Mouse (Mus musculus): ENCODE measurements around the gene Myh7. TPM values are rescaled to one million over a fixed set of nuclear protein-coding genes. Genes with fewer than 3 reads are reported as not detected.
"Not testable (repeated sequence)": the region's sequence is repeated elsewhere in the genome, so short reads cannot be mapped to it uniquely, and the experiment has no call there.

Myh7 gene
- polyA plus RNA-seq, 1 experiment from 2014 or later = 4.4 TPM

DNA sequence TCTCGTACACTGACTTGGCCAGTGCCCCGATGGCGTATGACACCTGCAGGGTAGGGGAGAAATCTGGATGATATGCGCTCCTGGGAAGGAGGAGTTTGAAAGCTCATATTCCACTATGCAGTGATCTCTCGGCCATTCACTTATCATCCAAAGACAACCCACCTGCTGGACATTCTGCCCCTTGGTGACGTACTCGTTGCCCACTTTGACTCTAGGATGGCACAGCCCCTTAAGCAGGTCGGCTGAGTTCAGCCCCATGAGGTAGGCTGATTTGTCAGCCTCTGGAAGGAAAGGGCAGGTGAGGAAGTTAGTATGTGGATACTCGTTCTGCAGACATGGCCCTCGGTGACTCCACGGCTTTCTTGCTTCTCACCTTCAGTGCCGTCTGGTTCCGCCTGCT is 5.5 kb downstream of the Myh7 start:
- Histone ChIP-seq H3K36me3 (no peaks in the 10 kb centered on the region), H3K9me3 (replicated peaks) (no peaks in the 10 kb centered on the region), H3K9ac (no peak overlapping the region), H3K4me3 (replicated peaks) (no peak overlapping the region), H3K4me1 (no peaks in the 10 kb centered on the region), H3K27ac (no peak overlapping the region), H3K27me3 (no peaks in the 10 kb centered on the region), H3K4me2 (no peak overlapping the region)
- no peak for ATAC-seq (replicated peaks; ENCODE audit: low FRiP score)
- 85% methylated on average over 13 of the region's 13 CpGs for WGBS

DNA sequence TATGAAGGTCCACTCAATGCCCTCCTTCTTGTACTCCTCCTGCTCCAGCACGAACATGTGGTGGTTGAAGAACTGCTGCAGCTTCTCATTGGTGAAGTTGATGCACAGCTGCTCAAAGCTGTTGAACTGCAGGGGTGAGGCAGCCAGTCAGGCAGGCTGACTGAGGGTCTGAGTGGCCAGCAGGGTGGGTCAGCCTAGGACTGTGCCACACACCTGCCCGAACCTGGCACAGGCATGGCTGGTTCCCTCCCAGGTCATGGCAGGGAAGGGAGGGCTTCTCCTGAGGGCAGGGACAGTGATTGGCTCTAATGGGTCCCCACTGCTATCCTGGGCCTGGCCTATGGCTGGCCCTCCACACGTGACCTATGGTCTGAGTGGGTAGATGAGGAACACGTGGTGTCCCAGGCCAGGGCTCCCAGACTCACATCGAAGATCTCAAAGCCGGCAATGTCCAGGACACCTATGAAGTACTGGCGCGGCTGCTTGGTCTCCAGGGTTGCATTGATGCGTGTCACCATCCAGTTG is 6.0 kb downstream of the Myh7 start:
- H3K36me3 ChIP-seq; H3K9ac ChIP-seq; H3K27ac ChIP-seq; H3K27me3 ChIP-seq; H3K9me3 ChIP-seq (replicated peaks); ATAC-seq (replicated peaks; ENCODE audit: low FRiP score); H3K4me3 ChIP-seq (replicated peaks); H3K4me2 ChIP-seq; H3K4me1 ChIP-seq: not testable (repeated sequence)
- 89% methylated on average over 8 of the region's 9 CpGs for WGBS

DNA sequence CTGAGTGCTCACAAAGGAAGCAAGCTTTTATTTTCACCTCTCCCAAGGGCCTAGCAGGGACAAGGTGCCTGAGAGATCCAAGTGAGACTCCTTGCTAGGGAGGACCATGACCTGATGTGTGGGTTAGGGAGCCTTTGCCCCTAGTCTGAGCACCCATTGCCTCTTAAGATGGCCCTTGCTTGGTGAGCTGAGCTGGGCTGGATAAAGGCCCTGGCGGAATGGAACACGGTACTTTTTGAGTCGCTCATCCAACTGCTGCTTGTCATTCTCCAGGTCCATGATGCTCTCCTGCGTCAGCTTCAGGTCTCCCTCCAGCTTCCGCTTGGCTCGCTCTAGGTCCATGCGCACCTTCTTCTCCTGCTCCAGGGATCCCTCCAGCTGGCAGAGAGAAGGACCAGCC is 12.5 kb downstream of the Myh7 start:
- ATAC-seq (replicated peaks; ENCODE audit: low FRiP score) = no peak
- Histone ChIP-seq H3K27ac (no peak overlapping the region), H3K36me3 (no peaks in the 10 kb centered on the region), H3K27me3 (no peaks in the 10 kb centered on the region), H3K4me2 (no peak overlapping the region), H3K4me3 (replicated peaks) (no peak overlapping the region), H3K9ac (no peak overlapping the region), H3K4me1 (no peaks in the 10 kb centered on the region), H3K9me3 (replicated peaks) (no peaks in the 10 kb centered on the region)
- WGBS = 95% methylated on average over 7 of the region's 7 CpGs

DNA sequence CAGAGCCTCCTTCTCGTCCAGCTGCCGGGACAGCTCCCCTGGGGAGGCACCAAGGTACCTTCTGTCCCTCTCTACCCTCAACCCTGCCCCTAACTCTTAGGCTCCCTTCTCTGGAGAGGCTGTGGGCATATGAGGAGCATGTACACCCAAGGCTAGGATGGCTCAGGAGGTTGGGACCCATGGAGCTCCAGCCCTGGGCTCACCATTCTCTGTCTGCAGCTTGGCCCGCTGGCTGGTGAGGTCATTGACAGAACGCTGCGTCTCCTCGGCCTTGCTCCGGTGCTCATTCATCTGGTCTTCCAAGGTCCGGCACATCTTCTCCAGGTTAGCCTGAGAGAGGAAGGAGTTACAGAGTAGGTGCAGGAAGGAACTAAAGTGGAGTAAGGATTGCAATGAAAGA is 15.8 kb downstream of the Myh7 start:
- Histone ChIP-seq H3K9me3 (replicated peaks) (no peaks in the 10 kb centered on the region), H3K27me3 (no peaks in the 10 kb centered on the region), H3K4me3 (replicated peaks) (no peak overlapping the region), H3K9ac (no peak overlapping the region), H3K36me3 (no peaks in the 10 kb centered on the region), H3K27ac (no peak overlapping the region), H3K4me2 (no peak overlapping the region), H3K4me1 (peaks cover 4% of the 10 kb centered on the region; the same call in 1 of the 2 replicates)
- ATAC-seq (replicated peaks; ENCODE audit: low FRiP score) = no peak
- WGBS = 70% methylated on average over 8 of the region's 8 CpGs

DNA sequence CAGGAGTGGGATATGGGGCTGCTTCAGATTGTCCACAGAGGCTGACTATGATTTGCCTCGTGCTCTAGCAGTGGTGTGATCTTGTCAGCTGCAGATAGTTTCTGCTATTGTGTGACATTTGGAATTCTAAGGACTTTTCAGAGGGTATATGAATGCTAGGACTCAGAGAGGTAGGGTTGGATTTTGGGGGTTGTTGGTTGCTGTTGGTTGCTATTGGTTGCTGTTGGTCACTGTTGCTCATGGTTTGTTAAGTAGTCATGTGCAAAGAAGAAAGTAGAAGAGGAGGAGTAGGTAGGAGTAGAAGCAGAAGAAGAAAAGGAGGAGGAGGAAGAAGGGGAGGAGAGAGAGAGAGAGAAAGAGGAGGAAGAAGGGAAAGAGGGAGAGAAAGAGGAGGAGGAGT is 17.8 kb downstream of the Myh7 start, which contains the start of gene Gm17428:
Gm17428 (plus strand) TSS at position 301 of the 400 bp plus-strand sequence.
- peaks cover 4% of the 10 kb centered on the region; the same call in 1 of the 2 replicates for H3K4me1 ChIP-seq
- no peak within 1 kb of the TSS for H3K9ac ChIP-seq
- ATAC-seq (replicated peaks; ENCODE audit: low FRiP score) = no peak
- H3K9me3 ChIP-seq (replicated peaks) = no peaks in the 10 kb centered on the region
- H3K4me3 ChIP-seq (replicated peaks) = no peak within 1 kb of the TSS
- H3K27ac ChIP-seq = no peak within 1 kb of the TSS
- 67% methylated on average over 1 of the region's 1 CpGs for WGBS
- no peaks in the 10 kb centered on the region for H3K36me3 ChIP-seq
- no peaks in the 10 kb centered on the region for H3K27me3 ChIP-seq
- H3K4me2 ChIP-seq = no peak within 1 kb of the TSS

DNA sequence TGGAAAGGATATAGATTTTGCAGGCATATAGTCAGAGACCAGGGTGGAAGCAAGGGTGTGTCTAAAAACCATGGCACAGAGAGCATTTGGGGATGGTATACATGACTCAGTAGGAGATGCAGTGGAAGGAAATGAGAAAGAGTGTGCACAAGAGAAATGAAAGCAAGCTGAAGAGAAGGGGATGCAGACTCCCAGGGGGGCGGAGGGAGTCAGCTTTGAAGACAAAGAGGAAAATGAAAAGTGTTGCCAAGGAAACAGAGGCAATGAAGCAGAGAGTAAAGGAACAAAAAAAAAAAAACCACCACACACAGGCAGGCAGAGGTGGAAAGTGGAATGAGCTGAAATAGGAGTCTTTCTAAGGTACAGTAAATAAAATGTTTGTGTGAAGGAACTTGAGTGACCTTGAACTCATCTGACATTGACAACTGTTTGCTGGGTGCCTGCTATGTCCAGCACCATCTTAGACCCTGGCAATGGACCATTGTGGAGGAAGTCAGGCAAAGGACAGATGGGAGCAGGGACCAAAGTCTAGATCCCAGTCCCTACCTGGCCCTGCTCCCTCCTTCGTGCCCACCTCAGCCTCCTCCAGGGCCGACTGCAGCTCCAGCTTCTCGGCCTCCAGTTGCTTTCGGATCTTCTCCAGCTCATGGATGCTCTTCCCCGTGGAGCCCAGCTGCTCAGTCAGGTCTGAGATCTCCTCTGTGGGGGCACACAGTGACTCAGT is 20.2 kb downstream of the Myh7 start:
- no peak overlapping the region for H3K4me3 ChIP-seq (replicated peaks)
- H3K4me1 ChIP-seq = peaks cover 4% of the 10 kb centered on the region; the same call in 1 of the 2 replicates
- no peak overlapping the region for H3K27ac ChIP-seq
- no peaks in the 10 kb centered on the region for H3K36me3 ChIP-seq
- ATAC-seq (replicated peaks; ENCODE audit: low FRiP score) = no peak
- H3K9me3 ChIP-seq (replicated peaks) = no peaks in the 10 kb centered on the region
- no peak overlapping the region for H3K9ac ChIP-seq
- no peak overlapping the region for H3K4me2 ChIP-seq
- 80% methylated on average over 6 of the region's 6 CpGs for WGBS
- no peaks in the 10 kb centered on the region for H3K27me3 ChIP-seq

DNA sequence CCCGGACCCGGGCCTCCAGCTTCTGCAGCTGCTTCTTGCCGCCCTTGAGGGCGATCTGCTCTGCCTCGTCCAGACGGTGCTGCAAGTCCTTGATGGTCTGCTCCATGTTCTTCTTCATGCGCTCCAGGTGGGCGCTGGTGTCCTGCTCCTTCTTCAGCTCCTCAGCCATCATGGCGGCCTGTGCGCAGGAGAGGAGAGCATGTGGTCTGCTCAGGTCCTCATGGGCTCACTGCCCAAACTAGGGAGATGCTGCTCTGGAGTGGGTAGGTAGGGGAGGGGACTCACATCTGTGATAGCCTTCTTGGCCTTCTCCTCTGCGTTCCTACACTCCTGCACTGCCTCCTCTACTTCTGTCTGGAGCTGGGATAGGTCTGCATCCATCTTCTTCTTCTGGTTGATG is 21.6 kb downstream of the Myh7 start:
- not testable (repeated sequence) for H3K4me3 ChIP-seq (replicated peaks); H3K4me2 ChIP-seq; H3K4me1 ChIP-seq; H3K9me3 ChIP-seq (replicated peaks); H3K27ac ChIP-seq; H3K27me3 ChIP-seq; H3K9ac ChIP-seq; H3K36me3 ChIP-seq; ATAC-seq (replicated peaks; ENCODE audit: low FRiP score)
- WGBS = 94% methylated on average over 10 of the region's 11 CpGs

DNA sequence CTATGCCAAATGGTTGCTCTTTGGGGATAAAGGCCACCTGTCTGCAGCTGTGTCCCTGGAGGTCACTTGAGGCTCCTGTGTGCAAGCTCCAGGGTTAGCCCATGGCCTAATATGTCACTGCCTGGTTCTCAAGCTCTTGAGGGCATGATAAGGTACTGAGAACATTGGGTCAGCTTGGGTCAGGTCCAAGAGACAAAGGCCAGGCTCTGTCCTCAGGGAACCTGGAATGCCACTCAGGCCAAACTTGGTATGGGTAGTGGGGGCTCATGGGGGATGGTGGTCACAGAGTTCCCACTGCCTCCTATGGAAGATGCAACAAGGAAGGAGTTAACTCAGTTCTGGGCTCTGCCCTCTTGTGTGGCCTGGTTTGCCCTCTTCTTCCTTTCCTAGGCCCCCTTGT is 26.1 kb downstream of the Myh7 start:
- Histone ChIP-seq H3K36me3 (no peaks in the 10 kb centered on the region), H3K27me3 (no peaks in the 10 kb centered on the region)
- ATAC-seq (replicated peaks; ENCODE audit: low FRiP score) = no peak

DNA sequence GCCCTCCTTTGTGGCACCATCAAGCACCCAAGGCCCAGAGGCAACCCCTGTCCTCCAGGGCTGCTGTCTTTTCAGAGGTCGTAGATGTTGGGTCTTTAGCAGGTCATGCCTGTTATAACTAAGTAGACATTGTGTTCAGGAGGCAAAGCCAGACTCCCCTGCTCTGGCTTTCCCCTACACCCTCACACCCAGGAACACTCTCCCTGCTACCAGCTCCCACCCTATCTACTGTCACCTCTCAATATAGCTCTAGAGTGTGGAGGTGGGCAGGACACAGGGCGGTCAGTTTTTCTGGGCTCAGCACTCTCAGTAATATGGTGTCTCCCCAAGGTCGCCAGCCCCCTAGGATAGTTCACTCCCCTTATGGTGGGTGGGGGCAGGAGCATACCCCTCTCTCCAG is 26.6 kb downstream of the Myh7 start:
- H3K4me3 ChIP-seq (replicated peaks) = no peak overlapping the region
- no peaks in the 10 kb centered on the region for H3K27me3 ChIP-seq
- WGBS = 88% methylated on average over 3 of the region's 3 CpGs
- 0 out of 2 replicates have a peak, but pooled peaks cover 4% of the 10 kb centered on the region for H3K4me1 ChIP-seq
- no peak overlapping the region for H3K4me2 ChIP-seq
- H3K9ac ChIP-seq = no peak overlapping the region
- H3K9me3 ChIP-seq (replicated peaks) = no peaks in the 10 kb centered on the region
- no peaks in the 10 kb centered on the region for H3K36me3 ChIP-seq
- no peak for ATAC-seq (replicated peaks; ENCODE audit: low FRiP score)
- H3K27ac ChIP-seq = no peak overlapping the region

More for the DNA sequence above, 26.1 kb downstream of the Myh7 start:
- H3K4me3 ChIP-seq (replicated peaks) = no peak overlapping the region
- no peak overlapping the region for H3K9ac ChIP-seq
- H3K4me2 ChIP-seq = no peak overlapping the region
- H3K4me1 ChIP-seq = 0 out of 2 replicates have a peak, but pooled peaks cover 4% of the 10 kb centered on the region
- no peaks in the 10 kb centered on the region for H3K9me3 ChIP-seq (replicated peaks)
- no peak overlapping the region for H3K27ac ChIP-seq

DNA sequence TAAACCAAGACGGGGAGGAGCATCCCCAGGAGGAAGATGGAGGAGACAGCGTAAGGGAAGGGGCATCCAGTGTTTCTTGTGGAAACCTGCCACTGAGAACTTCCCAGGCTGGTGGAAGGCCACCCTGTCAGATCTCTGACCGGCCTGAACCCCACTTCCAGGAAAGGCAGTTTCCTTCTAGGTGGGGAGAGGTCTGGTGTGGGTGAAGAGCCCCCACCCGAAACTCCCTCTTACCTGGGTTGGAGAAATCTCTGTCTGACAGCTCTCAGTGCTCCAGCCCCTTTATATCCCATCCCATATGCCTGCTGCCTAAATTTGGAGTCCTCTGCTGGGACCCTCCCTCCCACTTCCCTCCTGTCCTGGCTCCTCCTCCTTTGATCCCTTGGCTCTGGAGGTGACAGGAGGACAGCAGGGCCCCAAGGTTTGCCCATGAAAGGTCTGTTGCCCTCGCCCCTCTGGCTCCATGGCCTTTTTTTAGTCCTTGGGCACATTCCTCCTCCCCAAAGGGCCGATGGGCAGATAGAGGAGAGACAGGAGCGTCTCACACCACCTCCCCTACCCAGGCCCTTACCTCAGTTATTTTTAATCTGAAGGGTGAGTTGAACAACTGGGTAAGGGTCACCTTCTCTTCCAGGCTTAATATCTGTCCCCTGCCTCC is 28.0 kb downstream of the Myh7 start, which contains the start of gene Myh6:
Myh6 (minus strand) TSS at position 608 of the 658 bp plus-strand sequence.
- ATAC-seq (replicated peaks; ENCODE audit: low FRiP score) = no peak

DNA sequence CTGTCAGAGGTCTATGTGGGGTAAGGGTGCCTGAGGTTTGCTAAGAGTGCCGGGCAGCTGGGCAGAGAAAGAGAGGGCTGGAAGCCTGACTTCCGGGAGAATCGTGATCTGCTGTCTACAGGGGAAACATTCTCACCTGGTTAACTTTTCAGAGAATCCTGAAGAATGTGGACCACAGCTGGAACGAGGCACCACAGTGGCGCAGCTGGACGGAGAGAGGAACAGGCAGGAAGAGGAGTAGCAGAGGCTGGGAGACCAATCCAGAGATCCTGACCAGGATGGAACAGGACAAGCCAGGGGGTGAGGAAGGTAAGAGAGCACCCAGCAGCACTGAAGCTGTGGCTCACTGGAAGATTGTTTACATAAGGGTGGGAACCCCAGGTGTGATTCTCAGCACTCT is 28.8 kb downstream of the Myh7 start:
- no peak for ATAC-seq (replicated peaks; ENCODE audit: low FRiP score)
- no peaks in the 10 kb centered on the region for H3K9me3 ChIP-seq (replicated peaks)
- H3K4me1 ChIP-seq = 0 out of 2 replicates have a peak, but pooled peaks cover 4% of the 10 kb centered on the region
- no peak overlapping the region for H3K4me2 ChIP-seq
- H3K36me3 ChIP-seq = no peaks in the 10 kb centered on the region
- no peak overlapping the region for H3K27ac ChIP-seq
- no peak overlapping the region for H3K4me3 ChIP-seq (replicated peaks)
- no peaks in the 10 kb centered on the region for H3K27me3 ChIP-seq
- WGBS = 71% methylated on average over 6 of the region's 6 CpGs
- no peak overlapping the region for H3K9ac ChIP-seq

More for the DNA sequence above, 28.0 kb downstream of the Myh7 start, which contains the start of gene Myh6:
- H3K36me3 ChIP-seq = no peaks in the 10 kb centered on the region
- 61% methylated on average over 7 of the region's 7 CpGs for whole genome bisulfite sequencing
- H3K9me3 ChIP-seq (replicated peaks) = no peaks in the 10 kb centered on the region
- no peak within 1 kb of the TSS for H3K9ac ChIP-seq
- no peak within 1 kb of the TSS for H3K27ac ChIP-seq
- H3K4me2 ChIP-seq = no peak within 1 kb of the TSS
- no peaks in the 10 kb centered on the region for H3K27me3 ChIP-seq
- no peak within 1 kb of the TSS for H3K4me3 ChIP-seq (replicated peaks)
- 0 out of 2 replicates have a peak, but pooled peaks cover 4% of the 10 kb centered on the region for H3K4me1 ChIP-seq

DNA sequence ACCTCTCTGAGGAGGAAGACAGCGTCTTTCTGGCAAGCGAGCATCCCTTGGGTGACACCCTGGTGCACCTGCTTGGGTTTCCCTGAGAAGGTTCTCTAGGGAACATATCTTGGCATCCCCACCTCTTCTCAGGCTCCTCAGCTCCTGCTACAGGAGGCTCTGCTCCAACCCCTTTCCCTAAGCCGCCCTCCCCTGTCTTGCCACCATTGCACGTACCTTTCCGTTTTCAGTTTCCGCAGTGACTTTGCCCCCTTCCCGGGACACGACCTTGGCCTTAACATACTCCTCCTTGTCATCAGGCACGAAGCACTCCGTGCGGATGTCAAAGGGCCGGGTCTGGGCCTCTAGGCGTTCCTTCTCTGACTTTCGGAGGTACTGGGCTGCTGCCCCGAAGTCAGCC is 29.4 kb downstream of the Myh7 start:
- H3K4me3 ChIP-seq (replicated peaks) = no peak overlapping the region
- H3K4me2 ChIP-seq = no peak overlapping the region
- no peak overlapping the region for H3K9ac ChIP-seq
- H3K4me1 ChIP-seq = 0 out of 2 replicates have a peak, but pooled peaks cover 4% of the 10 kb centered on the region
- no peaks in the 10 kb centered on the region for H3K27me3 ChIP-seq
- no peaks in the 10 kb centered on the region for H3K36me3 ChIP-seq
- no peaks in the 10 kb centered on the region for H3K9me3 ChIP-seq (replicated peaks)
- no peak overlapping the region for H3K27ac ChIP-seq
- no peak for ATAC-seq (replicated peaks; ENCODE audit: low FRiP score)
- 76% methylated on average over 15 of the region's 15 CpGs for WGBS

All from kidney, embryonic 15.5 days (tissue).